Mouse (Mus musculus) mouse trophoblast stem cell (cell line): Measurements from ENCODE around the gene Sarnp.

Source experiments
- in situ Hi-C, 2 experiments: fragments of 300-500 bp; cut with MseI, MboI; formaldehyde crosslinking; loops; 2 replicates in 1 of 2; 3 replicates in 1 of 2; pipeline ENCODE4 v1.15.1; 2025

Gene Sarnp

DNA sequence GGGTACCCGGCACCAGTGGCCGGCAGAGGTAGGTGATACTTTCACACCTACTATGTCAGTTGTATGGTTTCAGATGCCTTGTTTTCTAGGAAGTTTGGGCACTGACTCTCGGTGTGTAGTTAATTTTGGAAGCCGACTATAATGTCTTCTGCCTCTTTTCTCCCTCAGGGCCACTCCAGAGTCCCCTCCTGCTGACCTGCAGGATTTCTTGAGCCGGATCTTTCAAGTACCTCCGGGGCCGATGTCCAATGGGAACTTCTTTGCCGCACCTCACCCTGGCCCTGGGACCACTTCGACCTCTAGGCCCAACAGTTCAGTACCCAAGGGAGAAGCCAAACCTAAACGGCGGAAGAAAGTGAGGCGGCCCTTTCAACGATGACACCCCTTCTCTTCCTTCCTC is at the start of gene Sarnp:
Gene Sarnp, plus strand, starts transcription at position 301 of the 400 bp plus-strand sequence.
- in situ Hi-C loops, result no loop called here

DNA sequence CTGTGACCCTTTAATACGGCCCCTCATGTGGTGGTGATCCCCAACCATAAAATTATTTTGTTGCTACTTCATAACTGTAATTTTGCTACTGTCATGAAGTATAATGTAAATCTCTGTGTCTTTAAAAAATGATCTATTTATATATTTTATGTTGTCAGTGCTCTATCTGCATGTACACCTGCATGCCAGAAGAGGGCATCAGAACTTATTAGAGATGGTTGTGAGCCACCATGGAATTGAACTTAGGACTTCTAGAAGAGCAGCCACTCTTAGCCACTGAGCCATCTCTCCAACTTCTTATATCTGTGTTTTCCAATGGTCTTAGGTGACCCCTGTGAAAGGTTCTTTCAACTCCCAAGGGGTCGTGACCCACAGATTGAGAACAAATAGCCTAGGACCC is 44.2 kb upstream of the Sarnp start:
- in situ Hi-C loops, result no loop called here

GRCm38 (mm10) chr10:128773685-128774084 is 43.4 kb upstream of the Sarnp start:
- in situ Hi-C loops, result no loop called here

- in situ Hi-C loops, result no loop called here
Measured at GRCm38 (mm10) chr10:128778441-128778840, 38.7 kb upstream of the Sarnp start.

- in situ Hi-C loops, result no loop called here
Measured at GRCm38 (mm10) chr10:128779011-128779795, 37.9 kb upstream of the Sarnp start.

DNA sequence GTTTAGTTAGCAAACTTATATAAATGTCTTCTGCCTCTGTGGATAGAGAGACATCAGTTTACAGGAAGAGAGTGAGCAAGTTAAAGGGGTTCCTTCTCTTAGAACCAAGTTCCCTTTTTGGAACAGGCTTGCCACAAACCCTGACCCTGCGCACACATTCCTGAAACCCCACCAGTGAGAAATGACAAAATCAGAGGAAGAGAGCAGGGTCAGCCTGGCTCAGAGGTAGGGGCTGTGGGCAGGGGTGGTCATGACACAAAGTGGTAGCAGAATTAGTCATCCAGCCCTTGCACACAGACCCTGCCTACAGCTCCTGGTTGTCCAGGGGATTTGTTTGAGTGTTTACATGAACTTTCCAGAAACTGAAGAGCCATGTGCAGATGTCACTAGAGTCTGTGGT is 36.9 kb upstream of the Sarnp start:
- in situ Hi-C loops, result no loop called here

DNA sequence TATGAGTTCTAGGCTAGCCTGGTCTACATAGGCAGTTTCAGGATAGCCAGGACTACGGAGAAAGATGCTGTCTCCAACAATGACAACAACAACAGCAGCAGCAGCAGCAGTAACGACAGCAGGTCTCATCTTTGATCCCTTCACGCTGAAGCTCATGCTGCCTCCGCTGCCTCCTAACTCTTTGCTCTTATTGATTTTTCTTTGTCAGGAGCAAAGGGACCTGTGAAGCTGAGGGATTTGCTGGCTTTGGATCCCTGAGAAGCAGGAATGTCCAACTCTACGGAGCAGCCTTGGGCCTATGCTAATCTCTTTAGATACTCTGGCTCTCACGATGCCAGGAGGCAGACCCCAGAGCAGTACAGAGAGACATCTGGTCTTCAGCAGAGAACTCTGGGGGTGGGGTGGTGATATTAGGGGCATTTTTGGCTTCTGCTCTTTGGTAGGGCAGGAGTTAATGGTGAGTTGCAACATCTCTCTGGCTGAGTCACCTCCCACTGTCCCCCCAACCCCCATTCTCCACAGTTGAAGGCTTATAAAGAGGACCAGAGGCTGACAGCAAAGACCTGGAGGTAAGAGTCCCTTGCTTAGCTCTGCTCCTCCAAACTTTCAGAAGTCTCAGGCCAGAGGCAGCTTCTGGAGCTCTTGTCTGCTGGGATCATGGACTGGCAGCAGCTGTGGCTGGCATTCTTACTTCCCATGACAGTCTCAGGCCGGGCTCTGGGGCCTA is 26.6 kb upstream of the Sarnp start, which contains the start of gene Mmp19:
Gene Mmp19, plus strand, starts transcription at position 513 of the 727 bp plus-strand sequence.
- in situ Hi-C loops, result no loop called here

- in situ Hi-C loops, result no loop called here
Measured at GRCm38 (mm10) chr10:128792041-128792440, 25.1 kb upstream of the Sarnp start.

- in situ Hi-C loops, result no loop called here
Measured at GRCm38 (mm10) chr10:128793258-128793657, 23.9 kb upstream of the Sarnp start.

DNA sequence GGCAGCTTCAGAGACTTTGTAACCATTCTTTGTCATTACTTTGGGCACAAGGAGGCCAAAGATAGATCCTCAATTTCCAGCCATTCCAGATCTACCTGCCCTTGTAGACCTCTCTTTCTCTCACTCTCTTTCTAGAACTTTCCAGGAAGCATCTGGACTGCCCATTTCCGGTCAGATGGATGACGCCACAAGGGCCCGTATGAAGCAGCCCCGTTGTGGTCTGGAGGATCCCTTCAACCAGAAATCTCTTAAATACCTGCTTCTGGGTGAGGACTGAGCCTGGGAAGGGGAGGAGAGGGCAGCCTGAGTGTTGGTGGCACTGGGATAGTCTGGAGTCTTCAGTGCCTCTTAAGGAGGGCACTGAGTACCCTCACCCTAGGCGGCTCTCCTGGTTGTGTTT is 22.7 kb upstream of the Sarnp start:
- in situ Hi-C loops, result no loop called here

DNA sequence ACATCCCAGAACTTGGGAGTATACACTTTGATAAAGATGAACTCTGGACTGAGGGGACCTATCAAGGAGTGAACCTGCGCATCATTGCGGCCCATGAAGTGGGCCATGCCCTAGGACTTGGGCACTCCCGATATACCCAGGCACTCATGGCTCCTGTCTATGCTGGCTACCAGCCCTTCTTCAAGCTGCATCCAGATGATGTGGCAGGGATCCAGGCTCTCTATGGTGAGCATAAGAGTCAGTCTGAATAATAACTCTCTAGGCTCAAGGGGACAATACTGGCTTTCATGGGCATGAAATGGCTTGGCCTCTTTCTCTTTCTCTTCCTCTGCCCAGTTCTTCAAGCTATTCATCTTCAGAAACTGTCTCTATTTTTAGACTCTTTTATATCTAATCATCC is 21.6 kb upstream of the Sarnp start:
- in situ Hi-C loops, result no loop called here

- in situ Hi-C loops, result no loop called here
Measured at GRCm38 (mm10) chr10:128798676-128799075, 18.5 kb upstream of the Sarnp start.

GRCm38 (mm10) chr10:128801981-128802495 is 15.1 kb upstream of the Sarnp start:
- in situ Hi-C loops, result no loop called here

DNA sequence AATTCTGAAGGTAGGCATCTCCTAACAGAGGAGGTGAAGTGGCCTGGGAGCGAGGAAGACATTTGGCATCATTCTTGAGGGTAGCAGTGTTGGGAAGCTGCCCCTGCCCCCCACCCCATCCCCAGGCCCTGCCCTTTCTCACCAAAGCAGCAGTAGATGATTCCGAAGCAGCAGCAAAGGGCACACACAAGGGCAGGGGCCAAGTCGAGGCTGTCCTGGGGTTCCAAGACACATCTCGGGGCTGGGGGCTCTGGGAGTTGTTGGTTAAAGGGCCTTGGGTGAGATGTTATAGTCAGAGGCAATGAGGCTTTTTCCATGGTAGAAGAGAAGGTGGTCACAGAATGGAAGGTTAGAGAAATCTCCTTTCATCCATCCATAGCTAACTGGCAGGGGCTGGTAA is 14.2 kb upstream of the Sarnp start:
- in situ Hi-C loops, result no loop called here

DNA sequence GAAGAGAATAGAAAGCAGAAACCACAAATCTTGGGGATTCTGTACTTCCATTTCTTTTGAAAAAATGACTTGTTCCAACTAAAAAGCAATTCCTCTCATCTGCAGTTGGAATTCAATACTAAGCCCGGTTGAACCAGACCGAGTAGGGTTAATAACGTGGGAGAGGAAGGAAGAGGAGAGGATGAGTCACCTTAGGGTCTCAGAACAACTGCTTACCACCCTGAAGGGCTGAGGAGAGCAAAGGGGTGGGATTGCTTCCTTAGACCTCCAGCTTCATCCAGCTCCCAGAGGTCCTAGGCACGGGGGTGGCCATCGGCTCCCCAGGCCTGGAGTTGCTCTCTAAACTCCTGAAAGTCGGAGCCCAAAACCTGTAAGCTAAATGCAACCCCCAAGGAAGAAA is 13.8 kb upstream of the Sarnp start:
- in situ Hi-C loops, result no loop called here

DNA sequence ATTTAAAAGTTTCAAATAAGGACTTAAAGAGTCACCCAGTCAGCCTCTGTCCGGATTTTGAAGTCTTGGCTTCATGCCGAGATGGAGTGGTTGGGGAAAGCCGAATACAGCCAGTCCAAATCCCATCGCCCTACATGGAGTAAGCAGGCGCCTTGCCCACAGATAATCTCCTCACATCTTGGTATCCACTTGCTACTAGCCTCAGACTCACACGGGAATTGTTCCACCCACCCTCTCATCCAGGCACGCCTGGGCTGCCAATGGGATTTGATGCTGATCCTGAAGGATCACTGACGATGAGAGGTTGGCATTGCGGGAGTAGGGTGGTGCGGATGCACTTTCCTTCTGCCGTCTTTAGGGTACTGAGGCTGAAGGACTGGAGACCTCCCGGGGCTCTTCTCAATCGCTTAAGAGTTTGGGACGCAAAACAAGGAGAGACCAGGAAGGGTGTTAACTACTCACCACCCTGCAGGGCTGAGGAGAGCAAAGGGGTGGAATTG is 13.3 kb upstream of the Sarnp start, which contains the start of gene Dnajc14:
Gene Dnajc14, plus strand, starts transcription at position 292 of the 500 bp plus-strand sequence.
- in situ Hi-C loops, result no loop called here

DNA sequence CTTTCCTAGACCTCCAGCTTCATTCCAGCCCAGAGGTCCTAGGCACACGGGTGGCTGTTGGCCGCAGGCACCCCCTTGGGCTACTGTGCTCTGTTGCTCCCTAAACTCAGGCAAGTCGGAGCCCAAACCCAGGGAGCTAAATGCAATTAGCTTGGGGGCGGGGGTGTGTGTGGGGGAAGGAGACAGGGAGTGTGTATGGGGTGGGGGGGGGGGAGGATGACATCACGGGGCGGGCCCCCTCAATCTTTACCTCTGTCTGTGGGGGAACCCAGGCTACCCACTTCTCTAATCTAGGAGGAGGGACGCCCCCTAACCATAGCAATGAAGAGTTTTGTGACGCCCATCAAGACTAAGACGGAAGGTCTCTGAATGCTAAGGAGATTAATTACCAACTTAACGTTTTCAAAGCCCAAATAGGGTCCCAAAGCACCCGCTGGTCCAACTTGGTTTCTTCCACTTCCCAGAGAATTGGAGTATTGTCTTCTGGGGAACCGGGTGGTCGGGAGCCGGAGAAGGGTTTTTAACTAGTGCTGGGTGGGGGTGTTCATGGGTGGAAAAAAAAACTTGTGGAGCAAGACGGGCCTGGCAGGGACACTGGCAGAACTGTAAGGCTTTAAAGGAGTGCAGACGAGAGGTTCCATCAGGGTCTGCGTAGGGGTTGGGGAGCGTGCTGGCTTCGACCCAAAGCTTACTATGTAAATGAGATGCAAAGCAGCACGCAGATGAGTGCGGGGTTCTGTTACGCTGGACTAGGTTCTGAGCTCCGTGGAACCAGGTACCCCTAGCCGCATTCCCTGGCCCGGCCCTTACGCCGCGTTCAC is 12.7 kb upstream of the Sarnp start, which contains the start of gene Tmem198b:
Gene Tmem198b, minus strand, starts transcription at position 100 of the 821 bp plus-strand sequence.
- in situ Hi-C loops, result no loop called here

GRCm38 (mm10) chr10:128805092-128806000 is 11.8 kb upstream of the Sarnp start:
- in situ Hi-C loops, result no loop called here

- in situ Hi-C loops, result no loop called here
Measured at GRCm38 (mm10) chr10:128806086-128806485, 11.0 kb upstream of the Sarnp start.

GRCm38 (mm10) chr10:128807018-128807417 is 10.1 kb upstream of the Sarnp start:
- in situ Hi-C loops, result no loop called here
